Comparison of ENCODE assay signal across 26 mouse cellular contexts in genomic region chr7:48884266-48884611, GRCm38 (mm10). TPM values are rescaled to one million over a fixed set of nuclear protein-coding genes. Genes with fewer than 3 reads are reported as not detected.
"Had no signal": no experiment of that assay in that cellular context is flagged by ENCODE, and none has a peak within 500 bp of the region (broad histone marks: within the 10 kb centered on the region; RNA-seq: fewer than 3 reads in every experiment).

No protein-coding gene starts in this region.

- H3K27ac ChIP-seq: heart, adult 2 months; hindbrain, embryonic 10.5 days; hindbrain, embryonic 12.5 days; hindbrain, embryonic 14.5 days; intestine, embryonic 15.5 days; layer of hippocampus, adult 2 months; left cerebral cortex, adult 2 months; limb, embryonic 10.5 days; limb, embryonic 12.5 days had no signal

- H3K4me3 ChIP-seq: heart, adult 2 months; heart, embryonic 12.5 days; hindbrain, embryonic 10.5 days; hindbrain, embryonic 12.5 days; intestine, embryonic 15.5 days; layer of hippocampus, adult 2 months; left cerebral cortex, adult 2 months; limb, embryonic 10.5 days; limb, embryonic 12.5 days had no signal

- ATAC-seq: hindbrain, embryonic 16.5 days; inflammation-experienced regulatory T-cells, adult 6 months; intestine, embryonic 15.5 days; intestine, postnatal 0 days had no signal

- H3K27me3 ChIP-seq: heart, embryonic 12.5 days; intestine, embryonic 15.5 days had no signal

- DNase-seq: gastrocnemius, postnatal 14 days; gastrocnemius, postnatal 36 days; heart, adult 2 months; heart, postnatal 10 days; heart, postnatal 4 days; kidney, adult 18-20 months; kidney, adult 8-10 months; kidney, postnatal 10 days; kidney, postnatal 4 days; liver had no signal

- H3K9ac ChIP-seq: heart, embryonic 12.5 days; hindbrain, embryonic 12.5 days; hindbrain, embryonic 14.5 days; intestine, embryonic 15.5 days had no signal

- H3K36me3 ChIP-seq: heart, embryonic 12.5 days; hindbrain, embryonic 10.5 days; hindbrain, embryonic 12.5 days; intestine, embryonic 15.5 days; limb, embryonic 10.5 days; limb, embryonic 12.5 days had no signal

- H3K9me3 ChIP-seq: heart, embryonic 12.5 days; hindbrain, embryonic 10.5 days; hindbrain, embryonic 12.5 days; intestine, embryonic 15.5 days; limb, embryonic 10.5 days; limb, embryonic 12.5 days had no signal

- H3K4me2 ChIP-seq: heart, embryonic 12.5 days; hindbrain, embryonic 12.5 days; hindbrain, embryonic 14.5 days; intestine, embryonic 15.5 days; limb, embryonic 12.5 days had no signal

RNA-seq across cellular contexts. Expression of gene Csrp3, which starts 36.4 kb away (rescaled TPM):
- total RNA-seq: layer of hippocampus, adult 2 months; layer of hippocampus, postnatal 10 days; layer of hippocampus, postnatal 25 days; left cerebral cortex, adult 2 months; left cerebral cortex, postnatal 14 days; left cerebral cortex, postnatal 36 days had no signal
- polyA plus RNA-seq: hindbrain, embryonic 10.5 days; hindbrain, embryonic 14.5 days; inflammation-experienced regulatory T-cells, adult 6 months had no signal
